Mouse (Mus musculus) megakaryocyte progenitor cell, adult 5-6 weeks (primary cell): Measurements from ENCODE around the gene Vps13d. TPM values are rescaled to one million over a fixed set of nuclear protein-coding genes. Genes with fewer than 3 reads are reported as not detected.

Experiments
- ATAC-seq: replicated peaks from 2 replicates; pipeline ENCODE4 v1.8.0; 2016; ENCODE audit warnings: mild to moderate bottlenecking, moderate TSS enrichment, inconsistent platforms; ENCODE audit not compliant: poor library complexity
- total RNA-seq, 2 experiments: library from RNA; stranded (forward) in 1 of 2; stranded (reverse) in 1 of 2; fragments of 157-497, 149-512 nt in 1 of 2; fragments of 200-1000 nt in 1 of 2; gene quantifications; 2 replicates each; pipeline versions ENCODE4 v1.2.3 to v1.2.4; 2015 to 2017

Gene Vps13d
- total RNA-seq, 2 experiments from 2014 or later, result 19.9 to 45.6 TPM

DNA sequence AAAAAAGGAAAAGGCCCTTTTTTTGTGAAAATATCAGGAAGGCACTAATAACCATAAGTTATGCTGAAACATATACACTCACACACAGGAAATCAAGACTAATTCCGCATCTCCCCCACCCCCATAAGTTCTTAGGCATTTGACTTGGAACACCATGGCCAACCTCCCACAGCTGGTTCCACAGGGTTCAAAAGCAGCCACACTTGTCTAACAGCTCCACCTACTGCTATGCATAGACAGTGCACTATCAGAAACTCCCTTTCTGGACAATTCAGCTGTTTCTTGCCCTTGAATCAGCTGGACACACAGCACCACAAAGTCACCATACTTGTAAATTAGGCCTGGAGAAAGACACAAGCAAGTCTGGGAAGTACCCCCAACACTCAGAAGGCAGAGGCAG lies 33.6 kb downstream of the Vps13d start:
- ATAC-seq, result peak; percentile 88

GRCm38 (mm10) chr4:145155956-145156355 lies 38.8 kb downstream of the Vps13d start:
- peak; percentile 99 for ATAC-seq

- no peak for ATAC-seq
Observed at GRCm38 (mm10) chr4:145151103-145151486, 43.7 kb downstream of the Vps13d start.

DNA sequence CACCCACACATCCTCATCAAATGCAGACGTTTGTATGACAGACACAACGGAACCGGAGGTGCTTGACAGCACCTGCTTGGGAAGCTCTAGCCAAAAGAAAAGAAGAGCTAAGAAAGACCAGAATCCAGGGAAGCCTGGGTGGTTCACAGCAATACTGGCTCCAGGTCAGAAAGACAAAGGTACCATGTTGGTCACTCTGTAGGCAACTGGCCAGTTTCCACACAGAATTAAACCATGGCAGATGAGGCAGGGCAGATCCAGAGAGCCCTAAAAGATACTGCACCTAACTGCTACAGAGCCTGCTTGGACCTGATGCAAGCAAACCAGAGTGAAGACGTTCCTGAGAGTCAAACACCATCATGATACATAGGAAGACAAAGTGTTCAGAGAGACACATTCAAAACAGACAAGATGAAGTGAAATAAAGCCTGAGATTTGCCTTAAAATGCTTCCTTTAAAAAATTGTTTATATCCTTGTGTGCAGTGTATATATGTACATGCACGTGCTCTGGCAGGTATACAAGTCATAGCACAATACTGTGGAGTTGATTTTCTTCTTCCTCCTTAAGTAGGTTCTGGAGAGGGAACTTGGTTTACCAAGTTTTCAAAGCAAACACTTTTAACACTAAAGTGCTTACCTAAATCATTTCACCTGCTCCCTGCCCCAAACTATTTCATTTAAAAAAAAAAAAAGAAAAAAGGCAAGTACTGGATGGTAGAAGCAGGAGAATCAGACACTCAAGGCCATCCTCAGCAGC lies 44.3 kb downstream of the Vps13d start:
- no peak for ATAC-seq

GRCm38 (mm10) chr4:145147006-145147961 lies 47.5 kb downstream of the Vps13d start:
- ATAC-seq, result peak; percentile 23; the same call in 1 of the 2 replicates

DNA sequence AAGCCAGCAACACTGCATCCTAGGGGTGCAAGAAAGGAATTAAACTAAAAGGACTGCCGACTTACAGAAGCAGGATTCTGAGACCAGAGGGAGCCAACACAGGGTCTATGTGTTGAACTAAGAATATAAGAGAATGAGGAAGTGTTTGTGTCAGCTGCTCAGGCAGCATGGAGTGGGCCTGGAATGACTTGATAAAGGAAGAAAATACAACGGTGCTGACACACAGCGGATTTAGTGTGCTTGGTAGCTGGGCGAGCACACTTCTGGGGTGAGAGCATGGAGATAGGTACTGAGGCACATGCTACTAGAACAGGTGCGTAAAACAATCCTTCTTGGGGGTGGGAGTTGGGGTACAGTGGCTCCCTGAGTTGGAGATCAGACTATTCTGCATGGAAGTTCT lies 51.3 kb downstream of the Vps13d start:
- ATAC-seq, result peak; percentile 51

- ATAC-seq, result no peak
Observed at GRCm38 (mm10) chr4:145136705-145137104, 58.1 kb downstream of the Vps13d start.

GRCm38 (mm10) chr4:145135473-145135872 lies 59.3 kb downstream of the Vps13d start:
- ATAC-seq, result no peak

DNA sequence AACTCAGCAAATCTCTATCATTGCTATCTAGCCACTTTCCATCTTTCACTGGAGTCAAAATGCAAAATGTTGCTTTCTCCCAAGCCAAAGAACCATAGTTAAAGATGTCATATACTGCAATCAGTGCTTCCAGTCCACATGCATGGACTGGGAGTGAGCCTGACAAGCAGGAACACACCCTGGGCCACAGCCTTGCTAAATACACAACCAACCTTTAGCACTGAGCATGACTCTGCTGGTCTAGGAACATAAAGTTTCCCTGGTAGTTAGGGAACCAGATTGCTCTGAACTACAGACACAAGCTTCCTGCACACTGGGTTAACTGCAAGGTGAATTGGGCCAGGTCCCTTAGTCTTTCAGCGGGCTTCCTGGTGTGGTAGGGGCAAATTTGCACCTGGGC lies 64.0 kb downstream of the Vps13d start:
- no peak for ATAC-seq

DNA sequence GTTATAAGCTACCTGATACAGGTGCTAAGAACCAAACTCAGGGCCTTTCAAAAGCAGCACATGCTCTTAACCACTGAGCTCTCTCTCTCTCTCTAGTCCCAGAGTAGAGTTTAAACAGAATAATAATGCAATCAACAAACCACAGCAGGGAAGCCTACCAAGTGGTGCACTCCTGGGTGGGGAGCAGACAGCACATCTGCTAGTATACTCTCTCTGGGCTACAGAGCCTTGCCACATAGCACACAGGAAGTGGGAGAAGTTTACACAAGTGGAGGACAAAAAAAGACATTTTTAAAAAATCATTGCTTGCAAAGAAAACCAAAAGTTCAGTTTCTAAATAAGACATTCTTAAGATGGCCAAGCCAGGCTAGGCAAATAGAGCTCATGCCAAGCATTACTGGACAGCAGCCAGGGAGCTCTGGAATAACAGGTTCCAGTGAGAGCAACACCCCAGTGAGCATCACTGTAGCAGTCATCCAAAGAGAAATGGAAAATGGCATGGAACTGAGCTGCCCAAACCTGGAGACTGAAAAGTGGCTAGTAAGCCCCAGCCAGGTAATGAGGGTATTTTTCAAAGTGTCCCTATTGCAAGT lies 64.8 kb downstream of the Vps13d start:
- ATAC-seq, result peak; percentile 82

- ATAC-seq, result no peak
Observed at GRCm38 (mm10) chr4:145125463-145126220, 69.2 kb downstream of the Vps13d start.

DNA sequence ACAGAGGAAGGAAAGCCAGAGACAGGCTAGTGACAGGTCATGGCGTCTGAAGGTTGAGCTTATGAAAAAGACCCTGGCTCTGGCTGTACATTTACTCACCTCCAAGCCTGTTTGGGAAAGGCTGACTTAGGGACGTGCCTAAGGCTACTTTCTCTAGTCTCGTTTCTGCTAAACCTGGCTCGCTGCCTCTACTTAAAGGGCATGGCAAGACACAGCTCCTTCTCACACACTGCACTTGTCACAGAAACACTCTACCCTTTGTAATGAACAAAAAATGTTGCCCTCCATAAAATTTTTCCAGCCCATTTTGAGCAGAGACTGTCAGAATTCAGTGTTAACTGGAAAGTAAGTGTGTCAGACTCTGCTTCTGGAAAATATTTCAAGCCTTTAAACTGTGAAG lies 70.4 kb downstream of the Vps13d start:
- ATAC-seq, result no peak

- peak; percentile 96 for ATAC-seq
Observed at GRCm38 (mm10) chr4:145111641-145112040, 83.2 kb downstream of the Vps13d start.

- ATAC-seq, result no peak
Observed at GRCm38 (mm10) chr4:145110736-145111135, 84.1 kb downstream of the Vps13d start.

- no peak for ATAC-seq
Observed at GRCm38 (mm10) chr4:145106796-145107195, 88.0 kb downstream of the Vps13d start.

GRCm38 (mm10) chr4:145105319-145105718 lies 89.5 kb downstream of the Vps13d start:
- ATAC-seq, result no peak

GRCm38 (mm10) chr4:145104917-145105316 lies 89.9 kb downstream of the Vps13d start:
- ATAC-seq, result no peak

DNA sequence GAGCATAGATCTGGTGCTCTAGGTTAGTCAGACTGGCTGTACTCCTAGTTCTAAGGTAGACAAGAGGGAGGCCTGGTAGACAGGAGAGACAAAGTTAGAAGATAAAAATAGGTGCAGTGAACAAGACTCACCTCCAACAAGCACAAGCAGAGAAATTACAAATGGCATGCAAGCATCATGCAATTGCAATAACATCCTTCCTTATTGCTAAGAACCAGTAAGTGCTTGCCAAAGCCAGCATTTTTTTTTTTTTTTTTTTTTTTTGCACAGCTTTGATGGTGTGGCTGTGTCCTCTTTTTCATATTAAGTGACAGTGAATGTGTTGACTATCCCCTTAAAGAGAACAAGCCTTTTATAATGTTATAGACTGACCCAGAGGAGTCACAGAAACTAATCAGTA lies 91.2 kb downstream of the Vps13d start:
- peak; percentile 64 for ATAC-seq

GRCm38 (mm10) chr4:145101823-145102718 lies 92.7 kb downstream of the Vps13d start:
- no peak for ATAC-seq

GRCm38 (mm10) chr4:145099853-145100252 lies 95.0 kb downstream of the Vps13d start:
- no peak for ATAC-seq
